Mouse (Mus musculus): Measurements from ENCODE around the gene Atp6v0c.

DNA sequence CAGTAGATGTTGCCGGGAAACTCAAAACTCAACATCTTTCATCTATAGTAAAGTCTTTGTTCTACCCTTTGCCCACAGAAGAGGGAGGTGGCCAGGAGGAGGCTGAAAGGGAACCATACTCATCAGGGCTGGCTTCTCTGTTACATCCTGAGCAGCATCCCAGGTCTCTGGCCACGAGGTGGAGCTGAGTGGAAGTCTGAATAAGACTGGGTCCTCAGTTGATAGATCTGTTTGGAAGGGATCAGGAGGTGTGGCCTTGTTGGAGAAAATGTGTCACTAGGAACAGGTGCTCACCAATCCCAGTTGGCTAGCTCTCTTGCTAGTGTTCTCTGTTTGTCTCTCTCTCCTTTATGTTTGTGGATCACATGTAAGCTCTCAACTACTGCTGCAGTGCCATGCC is 25.8 kb upstream of the Atp6v0c start:
- TF ChIP-seq NRF1 (IDR thresholded peaks at IDR 0.05; ENCODE audit: insufficient read depth, low read depth, low read length, poor library complexity, severe bottlenecking) (no peak), GATA1 (IDR thresholded peaks at IDR 0.05; ENCODE audit: low read depth, low read length) (no peak), POLR2A (IDR thresholded peaks at IDR 0.05; ENCODE audit: control insufficient read depth in 1 of 2, insufficient read depth in 1 of 2, low read depth in 1 of 2, low read length in 2 of 2, poor library complexity in 1 of 2) (no peak)

Measured in MEL (cell line).